Mouse (Mus musculus) stomach, postnatal 0 days (tissue): ENCODE measurements around the gene Rplp2.

ENCODE experiments used
- CTCF ChIP-seq: IDR thresholded peaks from 2 replicates; pipeline ENCODE4 v1.5.1; 2016; ENCODE audit warnings: antibody characterized with exemption, low read depth, mild to moderate bottlenecking, moderate library complexity
- EP300 ChIP-seq: optimal IDR thresholded peaks from 2 replicates; pipeline ENCODE3; 2016; ENCODE audit warnings: antibody characterized with exemption

GRCm38 (mm10) chr7:141457236-141457635, 10.1 kb downstream of the Rplp2 start:
- TF ChIP-seq EP300 (no peak), CTCF (no peak)
